Mouse (Mus musculus) midbrain, embryonic 14.5 days (tissue): ENCODE data around the gene Wnt3. TPM values are rescaled to one million over a fixed set of nuclear protein-coding genes. Genes with fewer than 3 reads are reported as not detected.

Source experiments
- ATAC-seq: fragments of 200-750 bp; cut with Nextera tagmentation; 2 replicates; pipeline ENCODE4 v1.8.0; 2017; ENCODE audit warnings: moderate number of reproducible peaks, moderate library complexity; ENCODE audit not compliant: low FRiP score, low TSS enrichment
- DNase-seq: peaks from one replicate; pipeline ENCODE4 v3.0.0-alpha.2; 2015
- H3K27ac ChIP-seq: fragments of 300-500 bp; sonication (generic); replicated peaks from 2 replicates; pipeline ENCODE4 v1.5.1; 2014; ENCODE audit warnings: mild to moderate bottlenecking, low read depth, low read length, moderate library complexity
- H3K27me3 ChIP-seq: fragments of 300-500 bp; sonication (generic); 2 replicates; pipeline ENCODE4 v1.6.1; 2014; ENCODE audit warnings: low read length, control low read depth, mixed read lengths; ENCODE audit not compliant: control insufficient read depth, insufficient read depth
- H3K36me3 ChIP-seq: fragments of 300-500 bp; sonication (generic); 2 replicates; pipeline ENCODE4 v1.6.1; 2014; ENCODE audit warnings: low read length, control low read depth; ENCODE audit not compliant: control insufficient read depth, insufficient read depth
- H3K4me1 ChIP-seq: fragments of 300-500 bp; sonication (generic); 2 replicates; pipeline ENCODE4 v1.6.1; 2014; ENCODE audit warnings: mild to moderate bottlenecking, antibody characterized with exemption, low read length, control low read depth; ENCODE audit not compliant: control insufficient read depth, insufficient read depth
- H3K4me2 ChIP-seq: fragments of 300-500 bp; sonication (generic); 2 replicates; pipeline ENCODE4 v1.6.1; 2014; ENCODE audit warnings: mild to moderate bottlenecking, low read length, moderate library complexity
- H3K4me3 ChIP-seq: fragments of 300-500 bp; sonication (generic); replicated peaks from 2 replicates; pipeline ENCODE4 v1.5.1; 2014; ENCODE audit warnings: low read depth, low read length
- H3K9ac ChIP-seq: fragments of 300-500 bp; sonication (generic); replicated peaks from 2 replicates; pipeline ENCODE4 v1.6.1; 2014; ENCODE audit warnings: mild to moderate bottlenecking, low read length, moderate library complexity
- H3K9me3 ChIP-seq: fragments of 300-500 bp; sonication (generic); 2 replicates; pipeline ENCODE4 v1.6.1; 2016; ENCODE audit warnings: low read length, control low read depth, mixed read lengths; ENCODE audit not compliant: control insufficient read depth
- WGBS: fragments of 180-500 bp; shearing (Covaris S2); extraction: QIAGEN DNeasy Blood & Tissue Kit; methylation state at CpG from one replicate; pipeline ENCODE4 v1.1.7; 2014; 5-methylcytosine and 5-hydroxymethylcytosine counted together
- polyA plus RNA-seq: library from polyadenylated mRNA; unstranded; fragments of >200 nt; fragmentation: Nextera tagmentation; extraction: Ambion mirVana; gene quantifications from 2 replicates; pipeline ENCODE4 v1.2.1, GENCODE M21; 2014

The Wnt3 gene
- polyA plus RNA-seq, 1 experiment from 2014 or later: 14.5 TPM

- H3K27ac ChIP-seq: no peak overlapping the region
- no peak overlapping the region for H3K9ac ChIP-seq
- DNase-seq (peak; percentile 9), ATAC-seq (no peak)
- H3K36me3 ChIP-seq: peaks cover 16% of the 10 kb centered on the region
- H3K4me3 ChIP-seq: no peak overlapping the region
- H3K27me3 ChIP-seq: peaks cover 10% of the 10 kb centered on the region; the same call in 1 of the 2 replicates
- H3K4me1 ChIP-seq: peaks cover 4% of the 10 kb centered on the region
- WGBS: 66% methylated on average over 13 of the region's 13 CpGs
- no peak overlapping the region for H3K4me2 ChIP-seq
- no peaks in the 10 kb centered on the region for H3K9me3 ChIP-seq
Measured at GRCm38 (mm10) chr11:103815986-103816385, 42.0 kb downstream of the Wnt3 start.

GRCm38 (mm10) chr11:103816719-103817118 lies 42.8 kb downstream of the Wnt3 start:
- Histone ChIP-seq H3K4me1 (no peaks in the 10 kb centered on the region), H3K36me3 (peaks cover 20% of the 10 kb centered on the region), H3K27me3 (0 out of 2 replicates have a peak, but pooled peaks cover 6% of the 10 kb centered on the region), H3K9me3 (no peaks in the 10 kb centered on the region), H3K4me3 (no peak overlapping the region), H3K9ac (no peak overlapping the region), H3K27ac (no peak overlapping the region), H3K4me2 (no peak overlapping the region)
- DNase-seq (no peak), ATAC-seq (no peak)
- WGBS: 90% methylated on average over 8 of the region's 8 CpGs

- H3K9me3 ChIP-seq: no peaks in the 10 kb centered on the region
- H3K4me2 ChIP-seq: no peak overlapping the region
- ATAC-seq (no peak), DNase-seq (no peak)
- no peaks in the 10 kb centered on the region for H3K27me3 ChIP-seq
- H3K4me3 ChIP-seq: no peak overlapping the region
- 97% methylated on average over 6 of the region's 6 CpGs for WGBS
- H3K36me3 ChIP-seq: peaks cover 53% of the 10 kb centered on the region
- peaks cover 4% of the 10 kb centered on the region; the same call in 1 of the 2 replicates for H3K4me1 ChIP-seq
- H3K27ac ChIP-seq: no peak overlapping the region
- H3K9ac ChIP-seq: no peak overlapping the region
Measured at GRCm38 (mm10) chr11:103827201-103827600, 53.3 kb downstream of the Wnt3 start.

GRCm38 (mm10) chr11:103828866-103829265 lies 54.9 kb downstream of the Wnt3 start:
- DNase-seq: no peak
- no peak overlapping the region for H3K4me2 ChIP-seq
- no peak overlapping the region for H3K4me3 ChIP-seq
- H3K36me3 ChIP-seq: peaks cover 37% of the 10 kb centered on the region
- H3K9me3 ChIP-seq: no peaks in the 10 kb centered on the region
- no peak for ATAC-seq
- no peaks in the 10 kb centered on the region for H3K27me3 ChIP-seq
- WGBS: 85% methylated on average over 7 of the region's 7 CpGs
- H3K9ac ChIP-seq: no peak overlapping the region
- peaks cover 4% of the 10 kb centered on the region; the same call in 1 of the 2 replicates for H3K4me1 ChIP-seq
- H3K27ac ChIP-seq: no peak overlapping the region

- no peak overlapping the region for H3K9ac ChIP-seq
- WGBS: 73% methylated on average over 4 of the region's 4 CpGs
- H3K4me1 ChIP-seq: peaks cover 4% of the 10 kb centered on the region; the same call in 1 of the 2 replicates
- no peaks in the 10 kb centered on the region for H3K27me3 ChIP-seq
- no peak for DNase-seq
- no peak overlapping the region for H3K4me3 ChIP-seq
- H3K4me2 ChIP-seq: no peak overlapping the region
- H3K27ac ChIP-seq: no peak overlapping the region
- H3K9me3 ChIP-seq: no peaks in the 10 kb centered on the region
- ATAC-seq: no peak
- H3K36me3 ChIP-seq: peaks cover 28% of the 10 kb centered on the region
Measured at GRCm38 (mm10) chr11:103829956-103830355, 56.0 kb downstream of the Wnt3 start.

- DNase-seq (no peak), ATAC-seq (no peak)
- H3K27ac ChIP-seq: no peak overlapping the region
- H3K27me3 ChIP-seq: no peaks in the 10 kb centered on the region
- H3K36me3 ChIP-seq: peaks cover 23% of the 10 kb centered on the region
- no peak overlapping the region for H3K4me2 ChIP-seq
- no peak overlapping the region for H3K4me3 ChIP-seq
- peaks cover 4% of the 10 kb centered on the region; the same call in 1 of the 2 replicates for H3K4me1 ChIP-seq
- no peak overlapping the region for H3K9ac ChIP-seq
- WGBS: 93% methylated on average over 9 of the region's 9 CpGs
- no peaks in the 10 kb centered on the region for H3K9me3 ChIP-seq
Measured at GRCm38 (mm10) chr11:103830476-103830875, 56.5 kb downstream of the Wnt3 start.

GRCm38 (mm10) chr11:103831766-103832165 lies 57.8 kb downstream of the Wnt3 start:
- no peak overlapping the region for H3K4me2 ChIP-seq
- no peaks in the 10 kb centered on the region for H3K9me3 ChIP-seq
- ATAC-seq (no peak), DNase-seq (no peak)
- no peak overlapping the region for H3K4me3 ChIP-seq
- no peaks in the 10 kb centered on the region for H3K27me3 ChIP-seq
- H3K36me3 ChIP-seq: peaks cover 16% of the 10 kb centered on the region
- H3K27ac ChIP-seq: no peak overlapping the region
- 75% methylated on average over 3 of the region's 3 CpGs for WGBS
- no peak overlapping the region for H3K9ac ChIP-seq
- H3K4me1 ChIP-seq: peaks cover 4% of the 10 kb centered on the region; the same call in 1 of the 2 replicates

GRCm38 (mm10) chr11:103832331-103832730 lies 58.4 kb downstream of the Wnt3 start:
- Histone ChIP-seq H3K36me3 (peaks cover 14% of the 10 kb centered on the region), H3K9ac (no peak overlapping the region), H3K4me1 (peaks cover 4% of the 10 kb centered on the region; the same call in 1 of the 2 replicates), H3K27ac (no peak overlapping the region), H3K4me2 (no peak overlapping the region), H3K9me3 (no peaks in the 10 kb centered on the region), H3K4me3 (no peak overlapping the region), H3K27me3 (no peaks in the 10 kb centered on the region)
- WGBS: 77% methylated on average over 4 of the region's 4 CpGs
- DNase-seq (no peak), ATAC-seq (no peak)

- Histone ChIP-seq H3K4me1 (peaks cover 19% of the 10 kb centered on the region), H3K27me3 (no peaks in the 10 kb centered on the region), H3K9ac (no peak overlapping the region), H3K4me2 (no peak overlapping the region), H3K4me3 (no peak overlapping the region), H3K9me3 (no peaks in the 10 kb centered on the region), H3K27ac (no peak overlapping the region), H3K36me3 (0 out of 2 replicates have a peak, but pooled peaks cover 8% of the 10 kb centered on the region)
- 93% methylated on average over 2 of the region's 2 CpGs for WGBS
- DNase-seq: no peak
- ATAC-seq: no peak
Measured at GRCm38 (mm10) chr11:103838955-103839354, 65.0 kb downstream of the Wnt3 start.
